Mouse (Mus musculus) liver, embryonic 12.5 days (tissue): ENCODE results near the gene 1700019N19Rik. TPM values are rescaled to one million over a fixed set of nuclear protein-coding genes. Genes with fewer than 3 reads are reported as not detected.

Experiments
- ATAC-seq: fragments of 200-750 bp; cut with Nextera tagmentation; 2 replicates; pipeline ENCODE4 v1.8.0; 2017; ENCODE audit warnings: moderate number of reproducible peaks, mild to moderate bottlenecking, moderate library complexity
- H3K27ac ChIP-seq: fragments of 300-500 bp; sonication (generic); 2 replicates; pipeline ENCODE4 v1.5.1; 2016; ENCODE audit warnings: mild to moderate bottlenecking
- H3K27me3 ChIP-seq: fragments of 300-500 bp; sonication (generic); replicated peaks from 2 replicates; pipeline ENCODE4 v1.6.1; 2016; ENCODE audit warnings: mild to moderate bottlenecking, moderate library complexity
- H3K36me3 ChIP-seq: fragments of 300-500 bp; sonication (generic); 2 replicates; pipeline ENCODE4 v1.6.1; 2016; ENCODE audit warnings: mild to moderate bottlenecking, moderate library complexity
- H3K4me1 ChIP-seq: fragments of 300-500 bp; sonication (generic); 2 replicates; pipeline ENCODE4 v1.6.1; 2016
- H3K4me2 ChIP-seq: fragments of 300-500 bp; sonication (generic); 2 replicates; pipeline ENCODE4 v1.6.1; 2016; ENCODE audit warnings: mild to moderate bottlenecking, moderate library complexity
- H3K4me3 ChIP-seq: fragments of 300-500 bp; sonication (generic); 2 replicates; pipeline ENCODE4 v1.5.1; 2016; ENCODE audit warnings: mild to moderate bottlenecking, moderate library complexity
- H3K9ac ChIP-seq: fragments of 300-500 bp; sonication (generic); 2 replicates; pipeline ENCODE4 v1.6.1; 2016; ENCODE audit warnings: mild to moderate bottlenecking, moderate library complexity
- H3K9me3 ChIP-seq: fragments of 300-500 bp; sonication (generic); replicated peaks from 2 replicates; pipeline ENCODE4 v1.6.1; 2016; ENCODE audit warnings: mild to moderate bottlenecking, moderate library complexity
- WGBS: fragments of 180-500 bp; shearing (Covaris S2); methylation state at CpG from one replicate; pipeline ENCODE4 v1.1.7; 2016; ENCODE audit not compliant: insufficient replicate concordance; 5-methylcytosine and 5-hydroxymethylcytosine counted together
- polyA plus RNA-seq: library from polyadenylated mRNA; unstranded; fragments of >200 nt; fragmentation: Nextera tagmentation; extraction: Ambion mirVana; gene quantifications from 2 replicates; pipeline ENCODE4 v1.2.1, GENCODE M21; 2016

The 1700019N19Rik gene
- polyA plus RNA-seq, 1 experiment from 2014 or later = 0.13 TPM

DNA sequence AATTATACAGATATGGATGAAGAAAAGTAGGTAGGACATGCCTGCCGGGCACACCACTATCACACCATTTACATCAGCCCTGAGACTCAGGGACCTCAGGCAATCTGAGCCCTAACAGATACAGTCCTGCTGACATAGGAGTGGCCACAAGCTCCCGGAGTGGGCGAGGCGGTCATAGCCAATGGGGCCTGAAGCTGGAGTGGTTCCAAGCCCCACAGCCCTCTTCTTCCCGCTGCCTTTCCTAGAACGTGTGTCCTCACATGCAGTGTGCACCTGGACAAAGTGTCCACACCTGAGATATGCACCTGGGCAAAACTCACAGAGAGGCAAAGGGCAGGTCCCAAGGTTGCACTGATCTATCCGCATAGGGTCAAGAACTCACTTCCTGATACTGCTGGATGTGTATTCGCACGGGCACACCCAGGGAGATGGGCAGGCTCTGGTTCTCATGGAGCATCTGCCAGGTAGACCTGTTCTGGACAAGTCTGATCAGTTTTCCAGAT lies 46.7 kb downstream of the 1700019N19Rik start:
- Histone ChIP-seq H3K27me3 (no peaks in the 10 kb centered on the region), H3K4me3 (no peak overlapping the region), H3K4me1 (no peaks in the 10 kb centered on the region), H3K27ac (no peak overlapping the region), H3K36me3 (no peaks in the 10 kb centered on the region), H3K9ac (no peak overlapping the region), H3K9me3 (no peaks in the 10 kb centered on the region), H3K4me2 (no peak overlapping the region)
- no peak for ATAC-seq
- 72% methylated on average over 9 of the region's 9 CpGs for WGBS

DNA sequence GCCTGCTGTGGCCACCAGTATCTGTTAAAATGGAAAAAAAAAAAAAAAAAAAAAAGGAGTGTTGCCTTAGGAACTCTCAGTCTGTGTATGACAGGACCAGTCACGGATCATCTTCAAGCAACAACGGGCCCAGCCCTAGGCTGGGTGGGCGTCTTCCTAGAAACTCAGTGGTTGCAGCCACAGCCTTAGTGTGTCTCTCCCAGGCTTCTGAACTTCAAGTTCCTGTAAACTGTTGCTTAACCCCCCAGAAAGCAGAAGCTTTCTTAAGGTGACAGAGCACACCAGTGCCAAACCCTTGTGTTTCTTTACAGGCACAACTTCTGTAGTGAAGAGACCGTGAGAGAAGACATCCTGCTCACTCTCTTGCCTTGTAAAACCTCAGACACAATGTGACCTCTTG lies 50.5 kb downstream of the 1700019N19Rik start:
- WGBS = 38% methylated on average over 4 of the region's 4 CpGs
- Histone ChIP-seq H3K9ac (no peak overlapping the region), H3K9me3 (no peaks in the 10 kb centered on the region), H3K27me3 (no peaks in the 10 kb centered on the region), H3K4me2 (no peak overlapping the region), H3K4me1 (no peaks in the 10 kb centered on the region), H3K4me3 (no peak overlapping the region), H3K27ac (no peak overlapping the region), H3K36me3 (no peaks in the 10 kb centered on the region)
- ATAC-seq = no peak

DNA sequence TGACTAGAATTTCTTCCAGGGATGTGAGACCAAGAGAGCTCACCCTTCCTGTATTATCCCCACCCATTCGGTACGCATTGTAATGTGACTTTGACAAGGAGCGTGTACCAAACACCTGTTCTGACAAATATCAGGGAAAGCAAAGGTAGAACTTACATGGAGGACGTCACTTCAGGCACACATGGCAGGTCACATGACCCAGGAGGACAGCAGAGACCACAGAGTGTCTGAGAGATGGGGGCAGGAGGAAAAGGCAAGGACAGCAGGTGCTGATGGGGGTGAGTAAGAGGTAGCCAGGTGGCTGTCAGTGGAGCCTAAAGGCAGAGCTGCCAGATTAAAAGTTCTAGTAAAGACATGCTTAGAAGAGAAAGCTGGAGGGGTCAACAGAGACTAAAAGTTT lies 51.5 kb downstream of the 1700019N19Rik start:
- Histone ChIP-seq H3K4me2 (no peak overlapping the region), H3K9me3 (no peaks in the 10 kb centered on the region), H3K27ac (no peak overlapping the region), H3K36me3 (no peaks in the 10 kb centered on the region), H3K27me3 (no peaks in the 10 kb centered on the region), H3K4me1 (no peaks in the 10 kb centered on the region), H3K4me3 (no peak overlapping the region), H3K9ac (no peak overlapping the region)
- ATAC-seq = no peak
- WGBS = 60% methylated on average over 4 of the region's 4 CpGs

DNA sequence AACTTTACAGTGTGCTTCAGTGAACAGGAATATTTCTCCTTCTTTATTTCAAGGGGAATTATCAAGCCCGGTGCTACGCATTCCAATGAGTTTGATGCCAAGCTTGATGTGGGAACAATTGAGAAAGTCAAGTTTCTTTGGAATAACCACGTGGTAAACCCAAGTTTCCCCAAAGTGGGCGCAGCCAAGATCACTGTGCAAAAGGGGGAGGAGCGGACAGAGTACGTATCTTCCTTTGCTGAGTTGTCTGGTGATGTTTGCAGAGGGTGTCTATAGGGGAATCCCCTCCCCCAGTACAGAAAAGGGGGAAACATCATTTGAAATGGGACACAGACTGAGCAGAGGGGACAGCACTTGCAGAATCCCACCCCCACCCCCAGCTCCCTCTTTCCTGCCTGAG lies 53.2 kb downstream of the 1700019N19Rik start:
- Histone ChIP-seq H3K9me3 (no peaks in the 10 kb centered on the region), H3K4me1 (no peaks in the 10 kb centered on the region), H3K27ac (no peak overlapping the region), H3K36me3 (no peaks in the 10 kb centered on the region), H3K4me3 (no peak overlapping the region), H3K27me3 (no peaks in the 10 kb centered on the region), H3K9ac (no peak overlapping the region), H3K4me2 (no peak overlapping the region)
- 67% methylated on average over 6 of the region's 6 CpGs for WGBS
- ATAC-seq = no peak

DNA sequence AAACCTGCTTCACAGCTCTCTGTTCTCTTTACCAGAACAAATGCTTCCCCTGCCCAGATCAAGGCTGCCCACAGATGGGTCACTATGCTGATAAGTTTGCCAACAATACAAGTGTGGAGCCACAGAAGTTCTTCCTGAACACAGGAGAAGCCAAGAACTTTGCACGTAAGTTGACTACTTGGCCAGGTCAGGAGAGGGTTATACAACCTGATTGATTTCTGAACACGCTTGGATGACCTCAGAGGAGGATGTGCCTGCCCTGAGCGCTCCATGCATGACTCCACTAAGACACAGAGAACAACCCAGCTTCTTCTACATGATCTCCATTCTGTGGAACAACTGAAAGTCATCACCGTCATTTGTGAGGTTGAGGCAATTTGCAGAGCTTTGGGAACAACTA lies 56.1 kb downstream of the 1700019N19Rik start:
- H3K27me3 ChIP-seq = no peaks in the 10 kb centered on the region
- 65% methylated on average over 4 of the region's 4 CpGs for WGBS
- no peak overlapping the region for H3K27ac ChIP-seq
- H3K9ac ChIP-seq = no peak overlapping the region
- H3K36me3 ChIP-seq = no peaks in the 10 kb centered on the region
- no peaks in the 10 kb centered on the region for H3K9me3 ChIP-seq
- no peak overlapping the region for H3K4me2 ChIP-seq
- H3K4me1 ChIP-seq = no peaks in the 10 kb centered on the region
- no peak for ATAC-seq
- H3K4me3 ChIP-seq = no peak overlapping the region

Other genes starting within 250 kb of the 1700019N19Rik start
- 0.11 TPM in 1 of 2 replicates, not detected in the other for gene Pnlip, start 142.0 kb downstream of the 1700019N19Rik start, polyA plus RNA-seq
- gene Pnliprp1, start 65.6 kb downstream of the 1700019N19Rik start, polyA plus RNA-seq = 30.0 and 30.7 TPM in 2 replicates
- 5.5 and 7.5 TPM in 2 replicates for gene Pnliprp2, start 34.7 kb downstream of the 1700019N19Rik start, polyA plus RNA-seq
- 0.10 and 0.12 TPM in 2 replicates for gene Eno4, start 149.0 kb upstream of the 1700019N19Rik start, polyA plus RNA-seq
- gene Hspa12a, start 149.2 kb upstream of the 1700019N19Rik start, polyA plus RNA-seq = 1.2 and 1.3 TPM in 2 replicates